Mouse (Mus musculus) hindbrain, embryonic 13.5 days (tissue): Measurements from ENCODE around the gene Zfp341. TPM values are rescaled to one million over a fixed set of nuclear protein-coding genes. Genes with fewer than 3 reads are reported as not detected.

ENCODE experiments used
- ATAC-seq: fragments of 200-750 bp; cut with Nextera tagmentation; 2 replicates; pipeline ENCODE4 v1.8.0; 2017; ENCODE audit warnings: moderate TSS enrichment; ENCODE audit not compliant: low FRiP score
- H3K27ac ChIP-seq: fragments of 300-500 bp; sonication (generic); 2 replicates; pipeline ENCODE4 v1.5.1; 2015; ENCODE audit warnings: inconsistent platforms, mild to moderate bottlenecking, moderate library complexity
- H3K27me3 ChIP-seq: fragments of 300-500 bp; sonication (generic); 2 replicates; pipeline ENCODE4 v1.6.1; 2015; ENCODE audit warnings: mild to moderate bottlenecking, inconsistent platforms
- H3K36me3 ChIP-seq: fragments of 300-500 bp; sonication (generic); 2 replicates; pipeline ENCODE4 v1.6.1; 2015; ENCODE audit warnings: mild to moderate bottlenecking, inconsistent platforms
- H3K4me1 ChIP-seq: fragments of 300-500 bp; sonication (generic); replicated peaks from 2 replicates; pipeline ENCODE4 v1.6.1; 2015; ENCODE audit warnings: inconsistent platforms
- H3K4me2 ChIP-seq: fragments of 300-500 bp; sonication (generic); 2 replicates; pipeline ENCODE4 v1.6.1; 2015; ENCODE audit warnings: inconsistent platforms, mild to moderate bottlenecking, moderate library complexity
- H3K4me3 ChIP-seq: fragments of 300-500 bp; sonication (generic); 2 replicates; pipeline ENCODE4 v1.5.1; 2015; ENCODE audit warnings: mild to moderate bottlenecking, inconsistent platforms
- H3K9ac ChIP-seq: fragments of 300-500 bp; sonication (generic); 2 replicates; pipeline ENCODE4 v1.6.1; 2015; ENCODE audit warnings: mild to moderate bottlenecking, inconsistent platforms
- H3K9me3 ChIP-seq: fragments of 300-500 bp; sonication (generic); 2 replicates; pipeline ENCODE4 v1.6.1; 2016; ENCODE audit warnings: inconsistent platforms
- WGBS: fragments of 180-500 bp; shearing (Covaris S2); methylation state at CpG from one replicate; pipeline ENCODE4 v1.1.7; 2015; 5-methylcytosine and 5-hydroxymethylcytosine counted together
- polyA plus RNA-seq: library from polyadenylated mRNA; unstranded; fragments of >200 nt; fragmentation: Nextera tagmentation; extraction: Ambion mirVana; gene quantifications from 2 replicates; pipeline ENCODE4 v1.2.1, GENCODE M21; 2015

Gene Zfp341
- polyA plus RNA-seq, 1 experiment from 2014 or later, result 1.9 TPM

DNA sequence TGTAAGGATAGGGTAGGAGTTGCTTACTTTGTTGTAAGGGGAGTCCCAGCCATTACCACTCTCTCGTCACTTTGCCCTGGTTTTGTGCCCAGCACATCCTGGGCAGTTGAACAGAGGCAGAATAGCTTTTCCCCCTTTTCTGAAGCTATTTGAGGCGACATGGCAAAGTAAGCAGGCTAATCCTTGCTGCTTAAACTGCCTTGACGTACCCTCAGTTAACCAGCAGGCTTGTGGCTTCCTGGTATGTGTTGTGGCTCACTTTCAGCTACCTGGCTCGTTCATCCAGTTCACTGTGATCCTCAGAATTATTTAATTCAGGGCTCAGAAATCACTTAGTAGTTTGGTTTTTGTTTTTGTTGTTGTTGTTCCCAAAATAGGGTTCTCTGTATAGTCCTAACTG lies 57.6 kb downstream of the Zfp341 start:
- no peaks in the 10 kb centered on the region for H3K27me3 ChIP-seq
- peaks cover 20% of the 10 kb centered on the region; the same call in 1 of the 2 replicates for H3K4me1 ChIP-seq
- H3K9me3 ChIP-seq, result no peaks in the 10 kb centered on the region
- no peak overlapping the region for H3K9ac ChIP-seq
- H3K4me3 ChIP-seq, result no peak overlapping the region
- WGBS, result 88% methylated on average over 4 of the region's 4 CpGs
- ATAC-seq, result no peak
- H3K36me3 ChIP-seq, result peaks cover 5% of the 10 kb centered on the region; the same call in 1 of the 2 replicates
- no peak overlapping the region for H3K4me2 ChIP-seq
- no peak overlapping the region for H3K27ac ChIP-seq

GRCm38 (mm10) chr2:154674008-154674407 lies 60.9 kb downstream of the Zfp341 start:
- Histone ChIP-seq H3K4me3 (no peak overlapping the region), H3K27me3 (no peaks in the 10 kb centered on the region), H3K27ac (peak overlapping the region; percentile 3; the same call in 1 of the 2 replicates), H3K9ac (no peak overlapping the region), H3K4me2 (no peak overlapping the region), H3K36me3 (peaks cover 5% of the 10 kb centered on the region; the same call in 1 of the 2 replicates), H3K9me3 (no peaks in the 10 kb centered on the region), H3K4me1 (peaks cover 45% of the 10 kb centered on the region)
- no peak for ATAC-seq
- 72% methylated on average over 4 of the region's 4 CpGs for WGBS

GRCm38 (mm10) chr2:154676653-154677609 lies 63.8 kb downstream of the Zfp341 start:
- Histone ChIP-seq H3K27me3 (no peaks in the 10 kb centered on the region), H3K27ac (peak overlapping the region; percentile 93), H3K9ac (peak overlapping the region; percentile 62), H3K36me3 (no peaks in the 10 kb centered on the region), H3K4me2 (peak overlapping the region; percentile 54), H3K4me3 (peak overlapping the region; percentile 27), H3K9me3 (no peaks in the 10 kb centered on the region), H3K4me1 (peaks cover 58% of the 10 kb centered on the region)
- ATAC-seq, result peak; percentile 83
- WGBS, result 53% methylated on average over 19 of the region's 19 CpGs

DNA sequence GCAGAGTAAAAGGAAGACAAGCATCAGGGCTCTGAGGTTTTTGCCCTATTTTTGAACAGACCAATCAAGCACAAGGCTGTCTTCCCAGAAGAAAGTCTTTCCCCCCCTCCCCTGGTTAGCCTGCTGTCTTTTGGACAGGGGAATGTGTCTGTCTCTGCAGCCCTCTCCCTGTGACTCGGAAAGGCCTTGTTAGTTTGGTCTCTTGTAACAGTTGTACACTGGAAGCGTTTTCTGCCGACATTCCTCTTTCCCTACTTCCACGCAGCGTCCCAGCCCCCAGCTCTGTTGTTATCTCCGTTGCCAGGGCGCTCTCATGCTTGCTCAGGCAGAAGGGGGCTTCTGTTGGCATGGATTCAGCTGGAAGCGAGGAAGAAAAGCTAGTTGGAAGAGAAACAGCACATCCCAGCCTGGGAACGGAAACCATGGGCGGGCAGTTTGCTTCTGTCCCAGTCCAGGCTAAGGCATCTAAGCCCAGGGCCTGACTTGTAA lies 64.6 kb downstream of the Zfp341 start:
- Histone ChIP-seq H3K36me3 (no peaks in the 10 kb centered on the region), H3K9ac (peak overlapping the region; percentile 62), H3K9me3 (no peaks in the 10 kb centered on the region), H3K27ac (peak overlapping the region; percentile 93), H3K4me1 (peaks cover 65% of the 10 kb centered on the region), H3K4me2 (peak overlapping the region; percentile 54), H3K27me3 (no peaks in the 10 kb centered on the region), H3K4me3 (peak overlapping the region; percentile 27)
- peak; percentile 77 for ATAC-seq
- 6% methylated on average over 10 of the region's 10 CpGs for WGBS

DNA sequence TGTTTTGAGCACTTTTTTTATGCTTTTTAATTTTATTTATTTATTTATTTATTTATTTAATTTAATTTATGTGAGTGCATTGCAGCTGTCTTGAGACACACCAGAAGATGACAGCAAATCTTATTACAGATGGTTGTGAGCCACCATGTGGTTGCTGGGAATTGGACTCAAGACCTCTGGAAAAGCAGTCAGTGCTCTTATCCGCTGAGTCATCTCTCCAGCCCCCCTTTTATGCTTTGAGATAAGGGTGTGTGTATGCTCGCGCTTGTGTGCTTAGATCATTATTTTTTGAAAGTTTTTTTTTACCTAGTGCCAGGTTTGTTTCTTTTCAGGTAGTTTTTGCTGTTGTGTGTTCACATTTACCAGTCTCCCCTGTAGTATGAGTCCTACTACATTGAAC lies 65.9 kb downstream of the Zfp341 start:
- Histone ChIP-seq H3K4me1 (peaks cover 70% of the 10 kb centered on the region), H3K36me3 (no peaks in the 10 kb centered on the region), H3K27ac (no peak overlapping the region), H3K9ac (no peak overlapping the region), H3K4me2 (no peak overlapping the region), H3K9me3 (no peaks in the 10 kb centered on the region), H3K4me3 (no peak overlapping the region), H3K27me3 (no peaks in the 10 kb centered on the region)
- ATAC-seq, result no peak
- WGBS, result 90% methylated on average over 3 of the region's 3 CpGs

- 91% methylated on average over 2 of the region's 2 CpGs for WGBS
- Histone ChIP-seq H3K27me3 (no peaks in the 10 kb centered on the region), H3K9me3 (no peaks in the 10 kb centered on the region)
Observed at GRCm38 (mm10) chr2:154680337-154680736, 67.2 kb downstream of the Zfp341 start.

GRCm38 (mm10) chr2:154680941-154681340 lies 67.8 kb downstream of the Zfp341 start:
- Histone ChIP-seq H3K4me1 (peaks cover 71% of the 10 kb centered on the region), H3K9me3 (no peaks in the 10 kb centered on the region), H3K4me3 (no peak overlapping the region), H3K36me3 (no peaks in the 10 kb centered on the region), H3K27ac (no peak overlapping the region), H3K4me2 (no peak overlapping the region), H3K9ac (no peak overlapping the region), H3K27me3 (no peaks in the 10 kb centered on the region)
- WGBS, result 87% methylated on average over 6 of the region's 6 CpGs
- ATAC-seq, result no peak

More at GRCm38 (mm10) chr2:154680337-154680736, 67.2 kb downstream of the Zfp341 start:
- no peak overlapping the region for H3K4me2 ChIP-seq
- peaks cover 75% of the 10 kb centered on the region for H3K4me1 ChIP-seq
- no peak overlapping the region for H3K9ac ChIP-seq
- no peaks in the 10 kb centered on the region for H3K36me3 ChIP-seq
- H3K27ac ChIP-seq, result no peak overlapping the region
- H3K4me3 ChIP-seq, result no peak overlapping the region
- no peak for ATAC-seq

DNA sequence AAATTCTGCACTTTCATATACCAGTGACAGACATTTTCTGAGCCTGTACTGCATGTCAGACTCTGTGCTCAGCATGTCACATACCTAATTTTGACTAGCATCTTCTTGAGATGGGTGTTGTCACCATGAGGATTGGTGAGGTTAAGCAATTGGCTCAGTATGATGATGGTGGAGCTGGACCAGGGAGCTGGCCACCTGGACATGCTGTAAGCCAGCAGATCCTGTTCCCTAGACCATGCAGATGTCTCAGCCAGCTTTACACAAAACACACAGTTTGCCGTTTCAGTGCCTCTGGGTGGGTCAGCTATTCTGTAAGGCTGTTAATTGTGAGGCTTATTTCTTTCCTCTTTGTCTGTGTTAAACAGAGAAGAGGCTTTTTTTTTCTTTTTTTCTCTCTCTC lies 69.6 kb downstream of the Zfp341 start:
- Histone ChIP-seq H3K9me3 (no peaks in the 10 kb centered on the region), H3K36me3 (no peaks in the 10 kb centered on the region), H3K27ac (peak overlapping the region; percentile 77), H3K4me3 (no peak overlapping the region), H3K4me2 (no peak overlapping the region), H3K27me3 (no peaks in the 10 kb centered on the region), H3K9ac (peak overlapping the region; percentile 46), H3K4me1 (peaks cover 59% of the 10 kb centered on the region)
- WGBS, result 38% methylated on average over 1 of the region's 1 CpGs
- ATAC-seq, result no peak

DNA sequence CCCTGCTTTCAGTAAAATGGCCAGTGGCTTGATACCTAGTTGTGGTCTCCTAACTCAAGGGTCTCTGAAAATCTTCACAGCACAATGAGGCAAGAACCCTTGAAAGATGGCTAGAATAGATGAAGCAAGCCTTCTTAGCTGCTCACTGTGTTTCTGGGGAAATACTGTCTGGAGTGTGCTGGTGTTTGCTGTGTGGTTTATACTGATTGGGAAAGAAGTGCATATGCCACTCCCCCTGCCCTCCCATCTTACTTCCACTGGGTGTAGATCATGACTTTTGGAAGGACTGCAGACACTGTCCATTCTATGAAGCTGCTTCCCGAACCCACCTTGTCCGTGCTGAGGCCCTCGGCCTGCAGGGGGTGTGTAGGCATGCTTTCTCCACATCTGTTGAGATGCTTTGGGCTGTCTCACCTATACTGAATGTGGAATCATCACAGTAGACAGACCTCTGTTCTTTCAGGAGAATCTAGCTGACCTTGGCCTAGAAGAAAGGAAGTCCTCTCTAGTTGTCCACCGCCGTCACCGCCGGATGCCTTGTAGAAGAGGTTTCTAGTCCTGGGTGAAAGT lies 71.9 kb downstream of the Zfp341 start:
- Histone ChIP-seq H3K9ac (no peak overlapping the region), H3K27ac (no peak overlapping the region), H3K4me1 (peaks cover 56% of the 10 kb centered on the region), H3K4me2 (no peak overlapping the region), H3K27me3 (no peaks in the 10 kb centered on the region), H3K9me3 (no peaks in the 10 kb centered on the region), H3K36me3 (peaks cover 10% of the 10 kb centered on the region), H3K4me3 (no peak overlapping the region)
- 96% methylated on average over 7 of the region's 7 CpGs for WGBS
- ATAC-seq, result no peak

DNA sequence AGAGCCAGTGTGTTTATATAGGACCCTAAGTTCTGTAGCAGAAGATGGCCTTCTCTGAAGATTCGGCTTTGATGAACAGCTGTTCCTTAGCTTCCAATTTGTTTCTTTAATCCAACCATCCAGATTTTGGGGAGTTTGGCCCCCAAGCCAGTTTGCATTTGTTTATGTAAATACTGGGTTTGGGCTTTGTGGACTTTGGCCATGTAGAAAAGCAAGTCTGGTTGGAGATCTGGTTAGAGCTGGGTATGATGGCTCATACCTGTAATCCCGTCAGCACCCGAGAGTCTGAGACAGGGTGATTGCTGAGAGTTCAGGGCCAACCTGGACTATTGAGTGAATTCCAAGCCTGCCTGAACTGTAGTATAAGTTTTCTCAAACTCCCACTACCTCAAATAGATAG lies 72.7 kb downstream of the Zfp341 start:
- no peak overlapping the region for H3K4me2 ChIP-seq
- H3K27ac ChIP-seq, result no peak overlapping the region
- no peak overlapping the region for H3K4me3 ChIP-seq
- H3K4me1 ChIP-seq, result peaks cover 49% of the 10 kb centered on the region
- no peaks in the 10 kb centered on the region for H3K27me3 ChIP-seq
- no peak for ATAC-seq
- peaks cover 18% of the 10 kb centered on the region for H3K36me3 ChIP-seq
- no peak overlapping the region for H3K9ac ChIP-seq
- H3K9me3 ChIP-seq, result no peaks in the 10 kb centered on the region
- WGBS, result 96% methylated on average over 3 of the region's 3 CpGs

GRCm38 (mm10) chr2:154686819-154687218 lies 73.7 kb downstream of the Zfp341 start:
- Histone ChIP-seq H3K4me1 (peaks cover 39% of the 10 kb centered on the region), H3K27ac (no peak overlapping the region), H3K4me2 (no peak overlapping the region), H3K9me3 (no peaks in the 10 kb centered on the region), H3K27me3 (no peaks in the 10 kb centered on the region), H3K4me3 (no peak overlapping the region), H3K36me3 (peaks cover 26% of the 10 kb centered on the region), H3K9ac (no peak overlapping the region)
- no peak for ATAC-seq
- 95% methylated on average over 3 of the region's 3 CpGs for WGBS

DNA sequence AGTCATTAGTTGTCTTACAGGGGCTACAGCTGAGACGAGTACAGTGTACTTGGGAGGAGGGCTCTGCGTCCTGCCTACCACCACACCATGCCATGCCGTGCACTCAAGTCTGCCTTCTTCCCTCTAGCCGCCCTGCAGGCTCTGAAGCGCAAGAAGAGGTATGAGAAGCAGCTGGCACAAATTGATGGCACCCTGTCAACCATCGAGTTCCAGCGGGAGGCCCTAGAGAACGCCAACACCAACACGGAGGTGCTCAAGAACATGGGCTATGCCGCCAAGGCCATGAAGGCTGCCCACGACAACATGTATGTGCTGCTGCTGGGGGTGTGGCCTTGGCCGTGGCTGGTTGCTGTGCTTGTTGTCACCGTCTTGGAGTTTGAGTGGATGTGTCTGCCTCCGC lies 76.3 kb downstream of the Zfp341 start:
- Histone ChIP-seq H3K27ac (no peak overlapping the region), H3K9me3 (no peaks in the 10 kb centered on the region), H3K4me2 (no peak overlapping the region), H3K4me1 (peaks cover 21% of the 10 kb centered on the region), H3K36me3 (peaks cover 50% of the 10 kb centered on the region), H3K27me3 (no peaks in the 10 kb centered on the region), H3K9ac (no peak overlapping the region), H3K4me3 (no peak overlapping the region)
- WGBS, result 93% methylated on average over 14 of the region's 14 CpGs
- no peak for ATAC-seq
